Mouse (Mus musculus): Measurements from ENCODE around the gene Faim.

GRCm38 (mm10) chr9:98955716-98956224 lies 30.4 kb upstream of the Faim start:
- TF ChIP-seq NELFE (IDR thresholded peaks at IDR 0.05; ENCODE audit: low read depth, low read length) (no peak), POLR2A (IDR thresholded peaks at IDR 0.05; ENCODE audit: control insufficient read depth in 1 of 2, insufficient read depth in 1 of 2, low read depth in 1 of 2, low read length in 2 of 2, poor library complexity in 1 of 2) (no peak), HCFC1 (IDR thresholded peaks at IDR 0.05; ENCODE audit: low read depth, low read length) (no peak), EP300 (IDR thresholded peaks at IDR 0.05; ENCODE audit: low read depth in 1 of 2, low read length in 2 of 2) (no peak), CTCF (IDR thresholded peaks at IDR 0.05 in 2 of 3, conservative IDR thresholded peaks at IDR 0.05 in 1 of 3; ENCODE audit: control insufficient read depth in 1 of 3, insufficient read depth in 1 of 3, low read depth in 2 of 3, low read length in 3 of 3, poor library complexity in 1 of 3, severe bottlenecking in 1 of 3) (no peak), TAL1 (IDR thresholded peaks at IDR 0.05; ENCODE audit: low read length) (no peak), MYC (IDR thresholded peaks at IDR 0.05; ENCODE audit: low read depth, low read length) (no peak), GABPA (IDR thresholded peaks at IDR 0.05; ENCODE audit: low read depth, low read length) (no peak), JUND (IDR thresholded peaks at IDR 0.05; ENCODE audit: low read depth, low read length) (no peak), USF1 (IDR thresholded peaks at IDR 0.05; ENCODE audit: low read depth, low read length) (no peak), ETS1 (IDR thresholded peaks at IDR 0.05; ENCODE audit: low read depth, low read length) (no peak), ZNF384 (IDR thresholded peaks at IDR 0.05; ENCODE audit: low read depth, low read length) (no peak)
